Mouse (Mus musculus) heart, embryonic 12.5 days (tissue): ENCODE data around the gene Mlh1. TPM values are rescaled to one million over a fixed set of nuclear protein-coding genes. Genes with fewer than 3 reads are reported as not detected.

Experiments used
- ATAC-seq: fragments of 200-750 bp; cut with Nextera tagmentation; 2 replicates; pipeline ENCODE4 v1.8.0; 2017; ENCODE audit warnings: moderate TSS enrichment, moderate library complexity; ENCODE audit not compliant: insufficient number of reproducible peaks, low FRiP score
- H3K27ac ChIP-seq: fragments of 300-500 bp; sonication (generic); 2 replicates; pipeline ENCODE4 v1.5.1; 2016; ENCODE audit warnings: mild to moderate bottlenecking, moderate library complexity; ENCODE audit not compliant: poor library complexity, severe bottlenecking
- H3K27me3 ChIP-seq: fragments of 300-500 bp; sonication (generic); replicated peaks from 2 replicates; pipeline ENCODE4 v1.6.1; 2016; ENCODE audit warnings: mild to moderate bottlenecking, moderate library complexity
- H3K36me3 ChIP-seq: fragments of 300-500 bp; sonication (generic); 2 replicates; pipeline ENCODE4 v1.6.1; 2016; ENCODE audit warnings: mild to moderate bottlenecking, moderate library complexity
- H3K4me1 ChIP-seq: fragments of 300-500 bp; sonication (generic); replicated peaks from 2 replicates; pipeline ENCODE4 v1.6.1; 2016; ENCODE audit warnings: mild to moderate bottlenecking
- H3K4me2 ChIP-seq: fragments of 300-500 bp; sonication (generic); 2 replicates; pipeline ENCODE4 v1.6.1; 2016; ENCODE audit warnings: mild to moderate bottlenecking, moderate library complexity
- H3K4me3 ChIP-seq: fragments of 300-500 bp; sonication (generic); 2 replicates; pipeline ENCODE4 v1.5.1; 2016; ENCODE audit warnings: mild to moderate bottlenecking
- H3K9ac ChIP-seq: fragments of 300-500 bp; sonication (generic); 2 replicates; pipeline ENCODE4 v1.6.1; 2016; ENCODE audit warnings: mild to moderate bottlenecking, moderate library complexity
- H3K9me3 ChIP-seq: fragments of 300-500 bp; sonication (generic); replicated peaks from 2 replicates; pipeline ENCODE4 v1.6.1; 2016; ENCODE audit warnings: mild to moderate bottlenecking, moderate library complexity
- WGBS: fragments of 180-500 bp; shearing (Covaris S2); methylation state at CpG from one replicate; pipeline ENCODE4 v1.1.7; 2016; 5-methylcytosine and 5-hydroxymethylcytosine counted together
- polyA plus RNA-seq: library from polyadenylated mRNA; unstranded; fragments of >200 nt; fragmentation: Nextera tagmentation; extraction: Ambion mirVana; gene quantifications from 2 replicates; pipeline ENCODE4 v1.2.1, GENCODE M21; 2016

The Mlh1 gene
- polyA plus RNA-seq, 1 experiment from 2014 or later = 39.3 TPM

DNA sequence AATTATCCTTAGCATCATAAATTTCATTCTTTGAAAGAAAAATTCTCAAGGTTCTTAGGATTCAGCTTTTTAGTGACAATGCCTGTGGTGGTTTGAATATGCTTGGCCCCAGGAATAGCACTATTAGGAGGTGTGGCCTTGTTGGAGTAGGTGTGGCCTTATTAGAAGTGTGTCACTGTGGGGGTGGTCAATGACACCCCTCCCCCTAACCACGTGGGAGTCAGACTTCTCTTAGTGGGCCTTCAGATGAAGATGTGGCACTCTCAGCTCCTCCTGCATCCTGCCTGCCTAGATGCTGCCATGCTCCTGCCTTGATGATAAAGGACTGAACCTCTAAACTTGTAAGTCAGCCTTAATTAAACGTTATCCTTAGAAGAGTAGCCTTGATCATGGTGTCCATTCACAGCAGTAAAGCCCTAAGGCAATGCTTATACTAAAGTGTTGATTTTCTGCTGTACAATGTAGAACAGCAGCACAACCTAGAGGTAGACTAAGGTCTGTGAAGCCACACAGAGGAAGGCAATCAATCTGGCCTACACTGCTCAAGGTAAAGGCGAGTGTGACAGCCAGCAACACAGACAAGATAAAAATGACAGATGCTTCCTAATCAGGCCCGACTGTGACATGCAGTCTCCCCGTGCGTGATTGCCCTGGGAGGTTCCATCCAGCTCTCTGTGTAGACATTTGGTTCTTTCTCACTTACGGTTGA, 19.3 kb downstream of the Mlh1 start:
- 45% methylated on average over 7 of the region's 7 CpGs for WGBS
- Histone ChIP-seq H3K27me3 (no peaks in the 10 kb centered on the region), H3K4me3 (no peak overlapping the region), H3K9ac (no peak overlapping the region), H3K27ac (no peak overlapping the region), H3K9me3 (no peaks in the 10 kb centered on the region), H3K4me2 (no peak overlapping the region), H3K36me3 (peaks cover 69% of the 10 kb centered on the region), H3K4me1 (peaks cover 11% of the 10 kb centered on the region)
- peak; percentile 22; the same call in 1 of the 2 replicates for ATAC-seq

DNA sequence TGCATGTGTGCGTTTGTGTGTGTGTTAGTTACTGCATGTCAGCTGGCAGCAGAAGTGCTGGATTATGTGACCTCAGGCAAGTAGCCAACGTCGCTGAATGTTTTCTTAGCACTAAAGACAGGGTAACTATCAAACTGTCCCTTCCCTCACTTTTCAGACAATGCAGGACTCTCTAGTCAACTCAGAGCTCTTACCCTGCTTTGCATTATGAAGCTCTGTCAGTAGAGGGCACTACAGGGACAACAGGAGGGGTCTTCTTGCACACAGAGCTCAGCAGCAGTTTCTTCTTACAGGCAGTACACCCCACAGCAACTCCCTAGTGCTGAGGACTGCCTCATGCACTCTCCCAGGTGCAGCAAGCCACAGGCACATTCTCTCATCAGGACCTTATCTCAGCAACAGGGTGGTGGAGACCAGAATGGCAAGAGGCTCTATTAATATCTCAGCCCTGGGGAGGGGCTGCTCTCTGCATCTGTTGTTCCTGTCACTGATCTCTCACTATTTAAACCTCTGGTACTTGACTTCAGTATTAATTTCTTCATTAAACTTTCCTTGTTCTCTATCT, 23.8 kb downstream of the Mlh1 start:
- no peak overlapping the region for H3K4me2 ChIP-seq
- no peaks in the 10 kb centered on the region for H3K9me3 ChIP-seq
- H3K36me3 ChIP-seq = peaks cover 69% of the 10 kb centered on the region
- no peak overlapping the region for H3K4me3 ChIP-seq
- peak overlapping the region; percentile 80 for H3K27ac ChIP-seq
- H3K9ac ChIP-seq = no peak overlapping the region
- peaks cover 24% of the 10 kb centered on the region for H3K4me1 ChIP-seq
- H3K27me3 ChIP-seq = no peaks in the 10 kb centered on the region
- ATAC-seq = peak; percentile 76
- WGBS = 58% methylated on average over 3 of the region's 3 CpGs

DNA sequence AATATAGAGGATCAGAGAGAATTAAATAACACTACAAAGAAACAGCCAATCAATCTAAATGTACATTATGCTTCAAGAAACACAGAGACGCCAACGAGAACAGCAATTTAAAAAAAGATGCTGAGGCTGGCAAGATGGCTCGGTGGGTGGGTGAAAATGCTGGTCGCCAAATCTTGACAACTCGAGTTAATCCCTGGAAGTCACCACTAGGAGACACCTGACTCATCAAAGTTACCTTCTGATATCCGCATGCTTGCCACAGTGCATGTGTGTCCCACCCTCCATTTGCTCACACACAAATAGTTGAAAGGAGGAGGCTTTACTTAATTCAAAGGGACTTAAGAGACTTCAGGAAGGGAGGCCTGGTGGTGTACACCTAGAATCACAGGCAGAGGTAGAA, 26.0 kb downstream of the Mlh1 start:
- H3K4me2 ChIP-seq = no peak overlapping the region
- H3K4me3 ChIP-seq = no peak overlapping the region
- no peaks in the 10 kb centered on the region for H3K27me3 ChIP-seq
- ATAC-seq = no peak
- 80% methylated on average over 6 of the region's 6 CpGs for WGBS
- H3K27ac ChIP-seq = no peak overlapping the region
- H3K36me3 ChIP-seq = peaks cover 60% of the 10 kb centered on the region
- H3K9me3 ChIP-seq = no peaks in the 10 kb centered on the region
- peaks cover 36% of the 10 kb centered on the region for H3K4me1 ChIP-seq
- no peak overlapping the region for H3K9ac ChIP-seq

DNA sequence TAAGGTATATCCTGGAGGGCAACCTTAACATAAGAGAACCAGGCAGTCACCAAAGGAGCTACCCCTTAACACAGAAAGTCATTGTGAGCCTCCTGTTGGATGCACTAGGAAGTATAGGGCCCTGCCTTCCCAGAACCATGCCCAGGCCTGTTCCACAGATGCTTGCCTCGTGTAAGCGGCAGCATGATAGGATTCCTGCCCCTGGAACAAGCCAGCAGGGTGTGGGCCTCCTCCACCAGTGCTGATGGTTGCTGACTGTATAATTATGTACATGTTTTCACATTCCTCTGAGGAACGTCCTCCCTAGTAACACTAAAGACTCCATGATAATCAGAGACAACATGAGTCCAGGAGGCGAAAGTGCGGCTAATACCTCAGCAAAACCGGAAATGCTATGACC, 28.2 kb downstream of the Mlh1 start:
- Histone ChIP-seq H3K27ac (no peak overlapping the region), H3K4me2 (no peak overlapping the region), H3K27me3 (no peaks in the 10 kb centered on the region), H3K4me1 (peaks cover 34% of the 10 kb centered on the region), H3K9ac (no peak overlapping the region), H3K36me3 (peaks cover 65% of the 10 kb centered on the region), H3K9me3 (no peaks in the 10 kb centered on the region), H3K4me3 (no peak overlapping the region)
- no peak for ATAC-seq
- WGBS = 64% methylated on average over 6 of the region's 6 CpGs

DNA sequence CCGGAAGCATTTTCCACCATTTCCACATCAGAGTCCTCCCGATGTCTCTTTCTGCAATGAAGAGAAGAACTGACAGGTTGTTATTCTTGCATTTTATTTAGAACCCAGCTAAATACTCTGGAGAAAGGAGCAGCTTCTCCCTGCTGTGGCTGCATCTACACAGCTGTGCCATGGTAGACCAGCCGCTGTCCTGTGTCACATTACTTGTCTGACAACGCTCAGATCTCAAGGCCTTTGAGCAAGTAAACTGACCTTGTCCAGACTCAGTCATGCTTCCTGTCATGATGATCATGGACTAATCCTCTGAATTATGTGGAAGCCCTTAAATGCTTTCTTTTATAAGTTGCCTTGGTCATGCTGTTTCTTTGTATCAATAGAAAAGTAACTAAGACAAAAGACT, 31.8 kb downstream of the Mlh1 start:
- Histone ChIP-seq H3K4me2 (no peak overlapping the region), H3K27me3 (no peaks in the 10 kb centered on the region), H3K9ac (no peak overlapping the region), H3K36me3 (peaks cover 79% of the 10 kb centered on the region), H3K27ac (no peak overlapping the region), H3K4me1 (peaks cover 19% of the 10 kb centered on the region), H3K4me3 (no peak overlapping the region), H3K9me3 (no peaks in the 10 kb centered on the region)
- ATAC-seq = no peak
- 71% methylated on average over 4 of the region's 4 CpGs for WGBS

DNA sequence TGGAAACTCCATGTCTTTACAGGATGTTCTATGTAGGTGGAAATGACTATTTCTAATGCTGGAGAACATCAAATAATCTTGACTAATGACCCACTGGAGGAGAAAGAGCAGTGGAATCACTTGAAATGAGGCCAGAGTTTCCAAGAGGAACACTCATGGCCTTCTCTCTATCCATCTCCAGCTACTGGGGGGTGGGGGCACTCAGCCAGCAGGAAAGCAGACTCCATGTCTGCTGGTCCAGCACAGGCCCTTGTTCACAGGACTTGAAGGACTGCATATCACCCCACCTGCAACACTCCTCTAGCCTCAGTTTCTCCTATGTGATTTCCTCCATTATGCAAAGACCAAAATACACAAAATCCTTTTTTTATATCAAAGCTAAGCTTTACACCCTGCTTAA, 33.9 kb downstream of the Mlh1 start:
- peaks cover 82% of the 10 kb centered on the region for H3K36me3 ChIP-seq
- peaks cover 12% of the 10 kb centered on the region for H3K4me1 ChIP-seq
- no peak for ATAC-seq

DNA sequence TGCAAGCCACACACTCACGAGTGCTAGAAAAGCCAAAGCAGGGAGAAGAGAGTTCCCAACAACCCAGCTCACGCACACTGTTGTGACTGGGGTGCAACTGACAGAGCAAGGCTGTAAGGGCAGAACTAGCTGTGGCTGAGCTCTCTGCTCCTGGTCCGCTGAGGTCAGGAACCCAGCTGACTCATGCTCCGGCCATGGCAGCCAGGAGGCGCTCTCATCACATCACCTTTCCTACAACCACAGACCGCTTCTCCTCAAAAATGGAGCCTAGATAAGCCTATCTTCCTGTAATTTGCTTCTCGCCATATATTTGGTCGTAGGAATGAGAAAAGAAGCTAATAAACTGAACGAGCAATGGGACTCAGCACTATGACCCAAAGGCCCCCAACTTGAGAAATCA, 36.9 kb downstream of the Mlh1 start:
- ATAC-seq = no peak
- H3K36me3 ChIP-seq = peaks cover 84% of the 10 kb centered on the region
- H3K9ac ChIP-seq = no peak overlapping the region
- peaks cover 6% of the 10 kb centered on the region; the same call in 1 of the 2 replicates for H3K4me1 ChIP-seq
- H3K27ac ChIP-seq = no peak overlapping the region
- no peaks in the 10 kb centered on the region for H3K9me3 ChIP-seq
- H3K27me3 ChIP-seq = no peaks in the 10 kb centered on the region
- 84% methylated on average over 9 of the region's 9 CpGs for WGBS
- H3K4me2 ChIP-seq = no peak overlapping the region
- no peak overlapping the region for H3K4me3 ChIP-seq

More for the DNA sequence above, 33.9 kb downstream of the Mlh1 start:
- H3K9ac ChIP-seq = no peak overlapping the region
- no peaks in the 10 kb centered on the region for H3K9me3 ChIP-seq
- no peak overlapping the region for H3K4me2 ChIP-seq
- H3K4me3 ChIP-seq = no peak overlapping the region
- H3K27ac ChIP-seq = no peak overlapping the region
- no peaks in the 10 kb centered on the region for H3K27me3 ChIP-seq

DNA sequence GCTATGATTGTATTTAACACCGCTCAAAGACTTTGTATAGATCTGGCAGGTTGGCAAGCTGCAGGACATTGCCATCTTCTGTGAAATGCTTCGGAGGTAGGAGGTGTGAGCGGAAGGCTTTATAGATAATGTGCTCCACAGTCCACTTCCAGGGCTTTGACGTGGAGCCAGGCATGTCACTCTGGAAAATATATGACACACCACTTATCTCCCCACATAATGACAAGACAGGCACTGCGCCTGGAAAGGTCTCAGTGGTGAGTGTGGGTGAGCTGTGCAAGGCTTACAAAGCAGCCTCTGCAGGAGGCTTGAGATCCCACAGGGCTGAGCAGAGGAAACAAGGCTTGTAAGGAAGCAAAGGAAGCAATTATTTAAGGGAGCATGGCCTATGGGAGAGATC, 43.1 kb downstream of the Mlh1 start:
- peak; percentile 85 for ATAC-seq
- WGBS = 27% methylated on average over 5 of the region's 5 CpGs
- peaks cover 65% of the 10 kb centered on the region for H3K36me3 ChIP-seq

DNA sequence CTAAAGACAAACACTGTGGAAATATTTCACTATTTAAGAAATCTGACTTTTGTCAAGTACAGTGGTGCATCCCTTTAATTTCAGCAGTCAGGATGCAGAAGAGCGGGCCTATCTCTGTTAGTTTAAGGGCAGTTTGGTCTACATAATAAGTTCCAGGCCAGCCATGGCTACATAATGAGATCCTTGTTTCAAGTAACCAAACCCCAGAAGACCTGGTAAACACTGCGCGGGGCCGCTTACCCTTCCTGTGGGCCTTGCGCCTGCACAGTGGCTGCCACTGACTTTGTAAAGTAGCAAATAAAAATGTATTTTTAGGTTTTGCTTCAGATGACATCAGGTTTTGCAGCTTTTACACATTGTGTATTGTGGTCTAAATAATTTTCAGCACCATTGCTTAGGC, 48.2 kb downstream of the Mlh1 start:
- Histone ChIP-seq H3K4me1 (peaks cover 23% of the 10 kb centered on the region), H3K9me3 (no peaks in the 10 kb centered on the region), H3K27me3 (no peaks in the 10 kb centered on the region), H3K9ac (no peak overlapping the region), H3K36me3 (peaks cover 70% of the 10 kb centered on the region), H3K4me3 (no peak overlapping the region), H3K4me2 (no peak overlapping the region), H3K27ac (no peak overlapping the region)
- ATAC-seq = no peak
- WGBS = 91% methylated on average over 5 of the region's 5 CpGs

More for the DNA sequence above, 43.1 kb downstream of the Mlh1 start:
- Histone ChIP-seq H3K27me3 (no peaks in the 10 kb centered on the region), H3K9ac (no peak overlapping the region), H3K4me3 (no peak overlapping the region), H3K4me1 (peaks cover 42% of the 10 kb centered on the region), H3K9me3 (no peaks in the 10 kb centered on the region), H3K4me2 (no peak overlapping the region), H3K27ac (peak overlapping the region; percentile 60)

DNA sequence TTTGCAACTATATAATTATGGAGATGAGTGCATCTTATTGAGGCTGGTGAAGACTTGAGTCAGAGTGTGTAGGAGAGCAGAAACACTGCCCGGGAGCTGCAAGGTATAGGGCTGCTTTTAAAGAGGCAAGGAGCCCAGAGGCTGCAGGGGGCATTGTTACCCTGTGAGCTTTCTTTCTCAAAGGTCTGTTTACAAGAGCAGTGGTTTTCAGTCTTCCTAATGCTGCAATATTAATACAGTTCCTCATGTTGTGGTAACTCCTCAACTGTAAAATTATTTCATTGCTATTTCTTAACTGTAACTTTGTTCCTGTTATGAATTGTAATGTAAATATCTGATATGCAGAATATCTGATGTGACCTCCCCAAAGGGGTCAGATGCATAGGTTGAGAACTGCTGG, 50.0 kb downstream of the Mlh1 start:
- H3K27ac ChIP-seq = no peak overlapping the region
- no peak overlapping the region for H3K4me3 ChIP-seq
- no peaks in the 10 kb centered on the region for H3K9me3 ChIP-seq
- H3K4me1 ChIP-seq = peaks cover 8% of the 10 kb centered on the region
- no peak overlapping the region for H3K9ac ChIP-seq
- H3K36me3 ChIP-seq = peaks cover 69% of the 10 kb centered on the region
- no peak overlapping the region for H3K4me2 ChIP-seq
- ATAC-seq = no peak
- 84% methylated on average over 1 of the region's 1 CpGs for WGBS
- no peaks in the 10 kb centered on the region for H3K27me3 ChIP-seq

DNA sequence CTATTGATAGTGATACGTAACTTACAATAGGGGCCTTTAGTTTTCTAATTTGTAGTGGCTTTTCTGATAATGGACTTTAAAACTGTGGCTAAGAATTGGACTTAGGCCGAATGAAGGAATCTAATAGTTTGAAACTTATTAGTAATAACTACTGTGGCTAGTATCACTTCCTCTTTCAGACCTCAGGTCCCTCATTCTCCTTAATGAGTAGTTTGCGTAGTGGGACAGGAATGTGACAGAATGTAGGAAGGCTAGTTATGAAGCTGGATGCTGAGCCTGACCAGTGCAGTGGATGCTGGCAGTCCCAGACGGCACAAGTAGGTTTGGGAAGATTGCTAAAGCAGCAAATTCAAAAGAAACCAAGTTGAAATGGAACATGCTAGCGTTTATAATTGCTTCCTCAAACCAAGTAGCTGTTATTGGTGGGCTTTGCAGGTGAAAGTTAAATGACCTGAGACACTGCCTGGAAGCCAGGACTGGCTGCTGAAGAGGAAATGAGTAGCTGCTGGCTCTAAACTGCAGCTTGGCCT, 51.0 kb downstream of the Mlh1 start:
- no peak overlapping the region for H3K9ac ChIP-seq
- H3K36me3 ChIP-seq = peaks cover 70% of the 10 kb centered on the region
- no peaks in the 10 kb centered on the region for H3K27me3 ChIP-seq
- no peak overlapping the region for H3K4me2 ChIP-seq
- H3K4me1 ChIP-seq = peaks cover 4% of the 10 kb centered on the region
- H3K9me3 ChIP-seq = no peaks in the 10 kb centered on the region
- ATAC-seq = no peak
- no peak overlapping the region for H3K27ac ChIP-seq
- no peak overlapping the region for H3K4me3 ChIP-seq
- 84% methylated on average over 5 of the region's 5 CpGs for WGBS
